Mouse (Mus musculus): Measurements from ENCODE around the gene Lemd2.

DNA sequence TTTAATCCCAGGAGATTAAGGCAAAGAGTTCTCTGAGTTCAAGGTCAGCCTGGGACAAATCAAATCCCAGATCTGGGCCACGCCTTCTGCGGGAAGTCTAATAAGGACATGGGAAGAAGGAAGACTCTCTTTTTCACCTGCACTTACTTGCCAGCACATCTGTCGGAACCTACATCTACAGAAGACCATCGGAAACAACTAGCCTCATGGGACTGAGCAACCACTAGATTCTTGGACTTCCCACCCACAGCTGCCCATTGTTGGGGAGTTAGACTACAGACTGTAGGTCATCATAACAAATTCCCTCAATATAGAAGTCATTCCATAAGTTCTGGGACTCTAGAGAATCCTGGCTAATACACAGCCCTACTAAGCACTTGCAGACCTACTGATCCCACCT is 35.7 kb downstream of the Lemd2 start:
- TF ChIP-seq CTCF (IDR thresholded peaks at IDR 0.05) (no peak), EP300 (IDR thresholded peaks at IDR 0.05; ENCODE audit: insufficient read depth, low read depth, low read length) (no peak)

Measured in heart, adult 2 months (tissue).